Mouse (Mus musculus) midbrain, embryonic 12.5 days (tissue): ENCODE measurements at regions not wholly inside any gene's neighbourhood (a gene's known extent, or its start where the extent isn't known, plus 50 kb on each side); places are given as distances from the start of the nearest gene placed in this dataset.
A peak's percentile ranks its signal among the peaks of the same experiment; 100 is the strongest.

Experiments
- ATAC-seq: fragments of 200-750 bp; cut with Nextera tagmentation; 2 replicates; pipeline ENCODE4 v1.8.0; 2017; ENCODE audit warnings: low read depth, moderate TSS enrichment, moderate library complexity; ENCODE audit not compliant: low FRiP score
- H3K27ac ChIP-seq: fragments of 300-500 bp; sonication (generic); replicated peaks from 2 replicates; pipeline ENCODE4 v1.5.1; 2016; ENCODE audit warnings: mild to moderate bottlenecking
- H3K27me3 ChIP-seq: fragments of 300-500 bp; sonication (generic); 2 replicates; pipeline ENCODE4 v1.6.1; 2016; ENCODE audit warnings: mild to moderate bottlenecking
- H3K36me3 ChIP-seq: fragments of 300-500 bp; sonication (generic); 2 replicates; pipeline ENCODE4 v1.6.1; 2016
- H3K4me1 ChIP-seq: fragments of 300-500 bp; sonication (generic); 2 replicates; pipeline ENCODE4 v1.6.1; 2016
- H3K4me2 ChIP-seq: fragments of 300-500 bp; sonication (generic); replicated peaks from 2 replicates; pipeline ENCODE4 v1.6.1; 2016; ENCODE audit warnings: mild to moderate bottlenecking, moderate library complexity
- H3K4me3 ChIP-seq: fragments of 300-500 bp; sonication (generic); 2 replicates; pipeline ENCODE4 v1.5.1; 2016; ENCODE audit warnings: mild to moderate bottlenecking
- H3K9ac ChIP-seq: fragments of 300-500 bp; sonication (generic); replicated peaks from 2 replicates; pipeline ENCODE4 v1.6.1; 2016; ENCODE audit warnings: mild to moderate bottlenecking, moderate library complexity
- H3K9me3 ChIP-seq: fragments of 300-500 bp; sonication (generic); 2 replicates; pipeline ENCODE4 v1.6.1; 2016; ENCODE audit warnings: mild to moderate bottlenecking
- WGBS: fragments of 180-500 bp; shearing (Covaris S2); methylation state at CpG from one replicate; pipeline ENCODE4 v1.1.7; 2016; 5-methylcytosine and 5-hydroxymethylcytosine counted together

DNA sequence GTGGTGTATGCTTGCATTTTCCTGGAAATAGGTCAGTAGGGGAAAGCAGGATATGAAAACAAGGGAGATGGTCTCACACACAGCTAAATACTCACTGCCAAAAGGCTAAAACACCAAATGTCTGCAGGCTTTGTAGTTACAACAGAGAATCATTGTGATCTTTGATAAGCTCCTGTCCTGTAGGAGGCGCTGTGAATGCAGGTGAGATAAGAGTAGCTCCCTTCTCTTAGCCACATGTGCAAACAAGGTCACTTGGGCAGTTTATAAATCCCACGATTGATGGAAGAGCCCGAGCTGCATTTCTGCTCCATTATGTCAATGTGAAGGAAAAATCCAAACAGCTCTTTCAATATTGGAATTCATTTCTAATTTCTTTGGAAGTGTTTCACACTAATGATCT, 417.2 kb upstream of the Etaa1 start:
- H3K27ac ChIP-seq = no peak overlapping the region
- no peak overlapping the region for H3K4me2 ChIP-seq
- no peaks in the 10 kb centered on the region for H3K27me3 ChIP-seq
- WGBS = 23% methylated on average over 3 of the region's 3 CpGs
- no peaks in the 10 kb centered on the region for H3K9me3 ChIP-seq
- H3K36me3 ChIP-seq = no peaks in the 10 kb centered on the region
- 0 out of 2 replicates have a peak, but pooled peaks cover 4% of the 10 kb centered on the region for H3K4me1 ChIP-seq
- no peak overlapping the region for H3K4me3 ChIP-seq
- no peak overlapping the region for H3K9ac ChIP-seq
- no peak for ATAC-seq

DNA sequence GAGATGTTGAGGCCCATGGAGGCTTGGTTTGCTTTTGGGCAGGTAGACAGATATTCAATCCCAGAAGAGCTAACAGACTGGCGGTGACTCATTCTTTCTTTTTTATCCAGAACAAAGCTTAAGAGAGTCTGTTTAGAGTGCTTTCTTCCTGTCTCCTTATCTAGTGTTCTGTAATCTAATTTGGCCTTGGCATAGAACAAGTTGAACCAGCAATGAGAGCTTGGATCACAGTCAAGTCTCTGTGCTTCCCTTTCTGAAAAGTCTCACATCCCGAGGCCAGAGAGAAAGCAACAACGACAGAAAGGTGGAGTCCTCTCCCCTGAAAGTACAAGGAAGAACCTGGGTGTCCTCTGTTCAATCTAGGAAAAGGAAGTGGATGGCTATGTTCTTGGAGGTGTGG, 401.2 kb upstream of the Etaa1 start:
- Histone ChIP-seq H3K27me3 (no peaks in the 10 kb centered on the region), H3K27ac (no peak overlapping the region), H3K4me1 (no peaks in the 10 kb centered on the region), H3K9ac (no peak overlapping the region), H3K4me2 (no peak overlapping the region), H3K36me3 (no peaks in the 10 kb centered on the region), H3K4me3 (no peak overlapping the region), H3K9me3 (no peaks in the 10 kb centered on the region)
- no peak for ATAC-seq
- 84% methylated on average over 3 of the region's 3 CpGs for WGBS

DNA sequence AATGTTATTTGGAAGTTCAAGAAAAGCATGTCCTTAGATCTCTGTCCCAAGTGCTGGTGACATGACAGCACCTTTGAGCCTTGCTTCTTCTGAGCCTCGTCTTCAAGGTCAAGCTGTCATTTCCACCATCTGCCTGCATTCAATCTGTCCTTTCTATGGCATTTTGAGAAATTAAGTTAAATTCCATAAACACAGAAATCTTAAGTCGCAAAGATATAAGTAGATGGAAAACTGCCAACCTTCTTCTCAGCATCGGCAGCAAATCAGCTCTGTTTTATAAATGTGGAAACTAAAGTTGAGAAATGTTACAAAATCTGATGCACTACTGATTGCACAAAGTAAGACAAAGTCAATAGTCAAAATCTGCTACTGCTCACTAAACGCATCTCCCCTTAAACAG, 400.5 kb upstream of the Etaa1 start:
- no peak overlapping the region for H3K4me2 ChIP-seq
- H3K27me3 ChIP-seq = no peaks in the 10 kb centered on the region
- 84% methylated on average over 4 of the region's 4 CpGs for WGBS
- H3K27ac ChIP-seq = no peak overlapping the region
- no peaks in the 10 kb centered on the region for H3K9me3 ChIP-seq
- no peak overlapping the region for H3K4me3 ChIP-seq
- H3K36me3 ChIP-seq = no peaks in the 10 kb centered on the region
- no peaks in the 10 kb centered on the region for H3K4me1 ChIP-seq
- no peak overlapping the region for H3K9ac ChIP-seq
- ATAC-seq = no peak

DNA sequence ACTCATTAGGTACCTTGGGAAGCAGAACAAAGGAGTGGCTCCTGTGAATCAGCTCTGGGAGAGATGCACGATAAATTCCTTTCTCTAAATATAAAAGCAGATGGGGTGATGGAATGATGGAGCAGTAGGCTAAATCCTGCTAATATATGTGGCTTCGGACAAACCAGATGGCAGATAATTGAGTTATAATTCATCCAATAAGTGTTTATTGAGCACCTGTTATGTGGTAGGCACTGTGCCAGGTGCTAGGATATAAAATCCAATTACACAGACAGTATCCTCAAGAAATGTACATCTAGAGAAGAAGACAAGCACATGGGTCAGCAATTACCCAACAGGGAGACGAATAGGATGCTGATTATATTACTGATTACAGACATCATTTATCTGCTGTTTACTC, 394.2 kb upstream of the Etaa1 start:
- Histone ChIP-seq H3K4me3 (no peak overlapping the region), H3K27ac (no peak overlapping the region), H3K4me2 (no peak overlapping the region), H3K4me1 (no peaks in the 10 kb centered on the region), H3K9ac (no peak overlapping the region), H3K9me3 (no peaks in the 10 kb centered on the region), H3K36me3 (no peaks in the 10 kb centered on the region), H3K27me3 (no peaks in the 10 kb centered on the region)
- ATAC-seq = no peak
- 93% methylated on average over 3 of the region's 3 CpGs for WGBS

DNA sequence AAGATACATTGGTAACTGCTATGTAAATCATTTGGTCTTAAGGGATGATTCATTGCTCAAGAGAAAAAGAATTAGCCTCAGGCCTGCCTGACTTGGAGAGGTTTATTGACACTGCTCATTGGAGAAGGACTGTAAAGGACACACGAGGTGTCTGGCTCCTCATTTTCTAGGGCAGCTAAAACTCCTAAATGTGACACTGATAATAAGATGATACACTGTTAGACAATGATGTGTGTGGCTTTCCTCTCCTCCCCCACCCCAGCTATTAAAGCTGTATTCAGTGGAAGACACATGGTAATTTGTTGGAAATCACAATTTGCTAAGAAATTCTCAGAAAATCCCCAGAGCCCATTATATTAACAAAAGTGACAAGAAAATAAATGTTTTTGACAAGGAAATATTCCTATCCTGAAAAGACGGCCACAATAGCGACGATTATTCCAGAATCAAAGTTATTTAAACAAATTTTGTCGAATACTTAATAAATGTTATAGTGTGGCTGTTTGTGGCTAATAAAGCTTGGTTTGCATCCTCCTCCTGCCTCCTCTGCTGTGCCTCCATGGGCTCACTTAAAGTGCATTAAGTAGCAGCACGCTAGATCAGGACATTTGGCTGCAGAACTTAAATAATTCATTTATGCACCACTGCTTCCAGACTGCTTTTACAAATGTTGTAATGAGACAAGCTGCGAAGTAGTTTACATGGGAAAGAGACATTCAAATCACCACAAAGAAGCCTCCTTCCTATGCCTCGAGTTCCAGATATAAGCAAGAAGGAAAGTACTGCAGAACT, 360.0 kb upstream of the Etaa1 start:
- no peak for ATAC-seq
- 66% methylated on average over 8 of the region's 8 CpGs for WGBS

DNA sequence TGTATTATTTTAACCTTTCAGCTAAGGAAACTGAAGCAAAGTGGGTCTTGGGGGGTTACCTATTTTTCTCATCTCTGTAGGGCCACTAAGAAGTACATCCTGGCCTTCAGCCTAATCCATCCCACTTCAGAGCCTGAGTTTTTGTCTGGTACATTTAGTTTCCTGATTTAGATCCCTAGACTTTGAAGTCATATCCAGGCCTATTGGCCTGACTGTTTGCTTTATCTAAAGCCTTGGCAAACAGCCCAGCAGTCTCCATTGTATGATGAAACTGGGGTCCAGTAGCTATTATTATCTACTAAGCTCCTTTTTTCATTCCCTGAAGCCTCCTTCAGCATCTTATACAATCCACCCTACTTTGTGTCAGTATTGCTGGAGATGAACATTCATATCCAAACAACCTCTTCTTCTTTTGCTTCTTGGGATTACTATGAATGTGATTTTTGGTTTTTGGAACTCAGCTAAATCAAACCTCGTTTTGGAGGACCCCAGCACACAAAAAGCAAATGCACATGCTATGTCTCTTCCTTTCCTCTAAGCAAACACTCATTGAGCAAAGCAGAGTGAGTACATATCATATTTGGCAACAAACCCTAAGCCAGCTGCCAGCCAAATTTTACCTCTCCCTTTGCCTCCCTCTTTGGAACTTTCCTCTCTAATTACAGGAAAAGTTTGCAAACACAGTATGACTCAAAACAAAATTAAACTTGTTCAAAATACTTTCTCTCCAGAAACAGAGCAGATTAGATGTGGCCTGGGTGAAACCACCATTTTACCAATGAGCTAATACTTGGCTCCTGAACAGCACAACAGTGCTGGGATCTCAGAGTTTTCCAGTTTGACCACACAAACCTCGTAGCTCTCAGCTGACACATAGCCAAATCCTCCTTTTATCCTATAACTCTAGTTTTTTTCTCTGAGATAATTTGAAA, 342.8 kb upstream of the Etaa1 start:
- 0 out of 2 replicates have a peak, but pooled peaks have one; percentile 54 for ATAC-seq
- no peak overlapping the region for H3K4me2 ChIP-seq

More for the DNA sequence above, 360.0 kb upstream of the Etaa1 start:
- Histone ChIP-seq H3K4me3 (no peak overlapping the region), H3K4me1 (no peaks in the 10 kb centered on the region), H3K4me2 (no peak overlapping the region), H3K27ac (no peak overlapping the region), H3K9me3 (no peaks in the 10 kb centered on the region), H3K9ac (no peak overlapping the region), H3K27me3 (no peaks in the 10 kb centered on the region), H3K36me3 (no peaks in the 10 kb centered on the region)

DNA sequence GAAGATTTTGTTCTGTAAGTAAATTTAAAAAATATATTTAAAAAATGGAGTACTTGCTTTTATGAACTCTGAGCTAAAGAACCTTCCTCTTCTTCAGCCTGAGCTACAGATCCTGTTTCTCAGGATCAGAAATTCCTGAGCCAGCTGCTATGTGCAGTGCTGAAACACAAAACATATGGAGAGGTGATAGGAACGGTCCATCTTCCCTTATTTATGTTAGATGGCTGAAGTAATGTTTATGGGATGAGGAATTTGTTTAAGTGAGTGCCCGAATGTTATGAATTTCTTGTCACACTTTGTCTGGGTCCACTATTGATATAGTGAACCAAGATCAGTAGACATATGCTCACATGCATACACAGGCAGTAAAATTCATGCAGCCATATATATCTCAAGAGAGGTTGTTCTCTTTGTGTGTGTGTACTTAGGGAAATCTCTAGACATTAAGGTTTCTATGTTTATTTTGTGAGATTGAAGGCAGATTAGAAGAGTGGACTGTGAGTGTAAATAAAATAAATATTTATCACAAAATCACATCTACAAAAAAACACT, 325.0 kb upstream of the Etaa1 start:
- no peak overlapping the region for H3K4me3 ChIP-seq
- H3K4me2 ChIP-seq = no peak overlapping the region
- H3K36me3 ChIP-seq = no peaks in the 10 kb centered on the region
- ATAC-seq = no peak
- no peaks in the 10 kb centered on the region for H3K9me3 ChIP-seq
- WGBS = 79% methylated on average over 2 of the region's 2 CpGs
- no peaks in the 10 kb centered on the region for H3K4me1 ChIP-seq
- no peak overlapping the region for H3K27ac ChIP-seq
- no peak overlapping the region for H3K9ac ChIP-seq
- no peaks in the 10 kb centered on the region for H3K27me3 ChIP-seq

More for the DNA sequence above, 342.8 kb upstream of the Etaa1 start:
- no peak overlapping the region for H3K9ac ChIP-seq
- 59% methylated on average over 2 of the region's 2 CpGs for WGBS
- no peaks in the 10 kb centered on the region for H3K9me3 ChIP-seq
- H3K4me1 ChIP-seq = no peaks in the 10 kb centered on the region
- no peaks in the 10 kb centered on the region for H3K36me3 ChIP-seq
- H3K4me3 ChIP-seq = no peak overlapping the region
- no peaks in the 10 kb centered on the region for H3K27me3 ChIP-seq
- no peak overlapping the region for H3K27ac ChIP-seq

DNA sequence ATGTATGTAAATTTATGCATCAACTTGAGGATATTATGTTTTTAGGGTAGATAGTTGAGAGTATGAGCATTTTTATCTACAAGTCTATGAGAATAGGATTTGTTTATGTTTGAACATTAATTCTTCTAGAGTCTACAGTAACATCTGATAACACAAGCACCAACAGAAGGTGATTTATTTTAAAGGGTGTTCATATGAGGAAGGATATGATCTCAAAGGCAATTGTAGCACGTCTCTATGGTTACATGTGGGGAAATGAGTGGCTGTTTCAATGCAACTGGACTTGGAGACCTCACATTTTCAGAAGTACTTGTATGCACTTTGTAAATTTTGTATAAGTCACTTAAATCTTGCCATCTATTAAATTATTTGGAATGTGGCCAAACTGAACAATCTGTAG, 318.7 kb upstream of the Etaa1 start:
- Histone ChIP-seq H3K27me3 (no peaks in the 10 kb centered on the region), H3K9ac (no peak overlapping the region), H3K9me3 (no peaks in the 10 kb centered on the region), H3K4me1 (no peaks in the 10 kb centered on the region), H3K36me3 (no peaks in the 10 kb centered on the region), H3K4me3 (no peak overlapping the region), H3K27ac (no peak overlapping the region), H3K4me2 (no peak overlapping the region)
- no peak for ATAC-seq
- 85% methylated on average over 1 of the region's 1 CpGs for WGBS

DNA sequence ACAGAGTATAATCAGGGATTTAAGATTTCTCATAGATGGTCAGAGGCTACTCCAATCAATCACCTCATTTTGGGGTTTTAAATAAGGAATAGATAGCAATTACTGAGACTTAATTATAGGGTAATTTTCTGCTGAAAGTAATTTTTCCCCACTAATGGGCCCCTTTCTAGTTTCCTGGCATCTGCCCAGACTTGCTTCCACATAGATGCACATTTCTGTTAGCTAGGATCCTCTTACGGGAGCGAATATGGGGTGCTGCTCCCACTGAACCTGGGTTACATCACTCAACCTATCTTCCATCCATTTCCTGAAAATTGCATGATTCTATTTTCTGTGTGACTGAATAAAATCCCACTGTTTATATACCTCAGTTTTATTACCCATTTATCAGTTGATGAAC, 312.5 kb upstream of the Etaa1 start:
- WGBS = 98% methylated on average over 2 of the region's 2 CpGs
- H3K4me2 ChIP-seq = no peak overlapping the region
- no peaks in the 10 kb centered on the region for H3K27me3 ChIP-seq
- no peaks in the 10 kb centered on the region for H3K4me1 ChIP-seq
- ATAC-seq = no peak
- H3K4me3 ChIP-seq = no peak overlapping the region
- no peak overlapping the region for H3K9ac ChIP-seq
- H3K9me3 ChIP-seq = no peaks in the 10 kb centered on the region
- H3K27ac ChIP-seq = no peak overlapping the region
- no peaks in the 10 kb centered on the region for H3K36me3 ChIP-seq

DNA sequence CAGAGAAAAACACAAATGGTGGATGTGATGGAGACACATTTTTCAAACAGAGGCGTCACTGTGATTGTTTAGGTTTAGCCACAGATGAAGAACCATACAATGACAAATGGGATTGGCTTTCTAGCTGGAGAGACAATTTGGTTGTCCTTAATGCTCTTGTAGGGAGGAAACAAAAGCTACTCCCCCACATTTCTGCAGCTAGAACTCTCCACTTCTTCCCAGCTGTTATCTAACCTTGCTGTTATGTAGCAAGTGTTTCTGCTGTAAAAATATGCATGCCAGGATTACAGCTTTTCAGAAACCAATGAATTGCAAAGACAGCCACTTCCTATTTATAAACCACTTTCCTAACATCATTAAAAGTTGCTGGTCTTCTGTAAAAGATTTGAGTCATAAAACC, 309.2 kb upstream of the Etaa1 start:
- WGBS = 79% methylated on average over 1 of the region's 1 CpGs

DNA sequence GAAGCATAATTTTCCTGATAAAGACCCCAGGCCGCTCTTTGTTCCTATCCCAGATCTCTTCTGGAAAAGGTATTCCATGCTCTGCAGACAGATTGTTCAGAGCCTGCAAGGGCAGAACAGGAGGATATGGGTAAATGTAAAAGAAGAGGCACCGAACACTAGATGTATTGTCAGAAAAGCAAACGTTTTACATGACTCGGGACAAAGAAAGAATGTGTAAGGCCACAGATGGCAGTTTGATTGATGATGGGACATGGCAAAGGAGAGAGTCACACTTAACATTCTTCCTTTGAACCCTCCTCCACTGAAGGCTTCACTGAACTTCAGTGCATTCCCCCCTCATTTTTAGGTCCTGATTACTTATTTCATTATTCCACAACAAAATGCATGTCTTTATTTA, 295.6 kb upstream of the Etaa1 start:
- Histone ChIP-seq H3K4me1 (no peaks in the 10 kb centered on the region), H3K27me3 (no peaks in the 10 kb centered on the region), H3K9me3 (no peaks in the 10 kb centered on the region), H3K4me2 (no peak overlapping the region), H3K9ac (no peak overlapping the region), H3K27ac (no peak overlapping the region), H3K36me3 (no peaks in the 10 kb centered on the region), H3K4me3 (no peak overlapping the region)
- WGBS = 71% methylated on average over 4 of the region's 4 CpGs
- no peak for ATAC-seq

More for the DNA sequence above, 309.2 kb upstream of the Etaa1 start:
- Histone ChIP-seq H3K27ac (no peak overlapping the region), H3K4me2 (no peak overlapping the region), H3K27me3 (no peaks in the 10 kb centered on the region), H3K36me3 (no peaks in the 10 kb centered on the region), H3K4me1 (no peaks in the 10 kb centered on the region), H3K4me3 (no peak overlapping the region), H3K9ac (no peak overlapping the region), H3K9me3 (no peaks in the 10 kb centered on the region)
- ATAC-seq = no peak

DNA sequence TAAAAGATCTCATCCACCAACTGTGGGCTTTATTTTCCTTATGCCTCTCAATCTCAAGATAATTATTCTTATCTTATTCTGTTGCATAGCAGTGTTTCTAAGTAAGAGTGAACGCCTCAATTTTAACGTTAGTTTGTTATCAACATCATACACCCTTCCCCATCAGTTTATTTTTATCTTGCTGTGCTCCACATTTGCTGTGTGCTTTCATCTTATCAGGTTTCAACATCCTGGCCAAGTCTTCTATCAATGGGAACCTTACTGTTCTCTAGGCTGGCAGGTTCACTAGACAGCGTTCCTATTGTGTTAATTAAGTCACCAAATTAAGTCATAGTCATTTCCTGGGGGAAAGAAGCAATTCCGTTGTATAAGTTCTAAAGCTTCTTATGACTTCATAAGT, 263.1 kb upstream of the Etaa1 start:
- H3K9me3 ChIP-seq = no peaks in the 10 kb centered on the region
- 81% methylated on average over 4 of the region's 4 CpGs for WGBS
- no peaks in the 10 kb centered on the region for H3K4me1 ChIP-seq
- H3K36me3 ChIP-seq = no peaks in the 10 kb centered on the region
- H3K27me3 ChIP-seq = no peaks in the 10 kb centered on the region
- no peak overlapping the region for H3K4me2 ChIP-seq
- H3K9ac ChIP-seq = no peak overlapping the region
- H3K4me3 ChIP-seq = no peak overlapping the region
- H3K27ac ChIP-seq = no peak overlapping the region
- ATAC-seq = no peak
